Mouse (Mus musculus) right cerebral cortex, postnatal 36 days (tissue): ENCODE data around the gene Atp2b4.
A peak's percentile ranks its signal among the peaks of the same experiment; 100 is the strongest.

Experiments
- DNase-seq, 2 experiments: peaks; one replicate each; pipeline ENCODE4 v3.0.0; 2022; ENCODE audit warnings: low spot score in 2 of 2, mixed read lengths in 1 of 2

Atp2b4 gene

GRCm38 (mm10) chr1:133800948-133801393, at the start of gene Atp2b4:
Gene Atp2b4, minus strand, starts transcription at chr1:133801041.
- DNase-seq: peak; percentile 92 to 93

DNA sequence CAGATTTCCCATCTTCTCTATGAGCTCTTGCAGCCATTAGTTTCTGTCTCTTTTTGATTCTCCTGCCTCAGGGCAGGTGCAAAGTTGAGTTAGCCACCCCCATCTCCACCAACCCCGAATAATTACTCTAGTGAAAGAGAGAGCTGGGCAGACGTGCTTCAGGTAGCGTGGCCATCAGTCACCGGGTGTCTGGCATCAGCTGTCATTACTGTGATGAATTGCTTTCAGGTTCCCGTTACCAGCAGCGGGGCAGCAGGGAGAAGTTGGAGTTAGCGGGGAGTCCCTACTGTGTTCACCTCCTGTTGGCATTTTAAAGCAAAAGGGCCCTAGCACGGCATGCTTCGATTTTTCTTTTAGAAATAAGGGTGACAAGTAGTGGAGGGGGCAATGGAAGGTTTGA, 43.9 kb upstream of the Atp2b4 start:
- no peak for DNase-seq

- no peak for DNase-seq
Measured at GRCm38 (mm10) chr1:133843900-133844299, 43.1 kb upstream of the Atp2b4 start.

DNA sequence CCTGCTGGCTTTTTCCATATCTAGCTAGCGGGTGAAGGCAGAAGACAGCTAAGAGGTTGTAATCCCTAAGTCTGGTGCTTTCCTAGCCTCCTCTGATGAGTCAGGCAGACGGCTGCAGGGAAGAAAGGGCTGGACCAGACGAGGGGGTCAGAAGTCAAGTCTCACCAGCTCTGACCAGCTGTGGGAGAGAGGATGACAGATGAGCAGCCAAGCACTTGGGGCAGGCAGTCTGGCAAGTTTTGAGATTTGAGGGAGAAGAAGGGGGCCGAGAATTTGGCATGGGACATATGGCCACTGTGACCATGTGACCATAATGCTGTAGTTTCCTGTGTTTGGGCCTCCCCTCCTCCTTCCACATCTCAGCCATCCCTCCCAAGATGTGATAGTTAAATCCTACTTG, 42.5 kb upstream of the Atp2b4 start:
- no peak for DNase-seq

GRCm38 (mm10) chr1:133842074-133842725, 41.4 kb upstream of the Atp2b4 start:
- peak; percentile 77 to 83 for DNase-seq

DNA sequence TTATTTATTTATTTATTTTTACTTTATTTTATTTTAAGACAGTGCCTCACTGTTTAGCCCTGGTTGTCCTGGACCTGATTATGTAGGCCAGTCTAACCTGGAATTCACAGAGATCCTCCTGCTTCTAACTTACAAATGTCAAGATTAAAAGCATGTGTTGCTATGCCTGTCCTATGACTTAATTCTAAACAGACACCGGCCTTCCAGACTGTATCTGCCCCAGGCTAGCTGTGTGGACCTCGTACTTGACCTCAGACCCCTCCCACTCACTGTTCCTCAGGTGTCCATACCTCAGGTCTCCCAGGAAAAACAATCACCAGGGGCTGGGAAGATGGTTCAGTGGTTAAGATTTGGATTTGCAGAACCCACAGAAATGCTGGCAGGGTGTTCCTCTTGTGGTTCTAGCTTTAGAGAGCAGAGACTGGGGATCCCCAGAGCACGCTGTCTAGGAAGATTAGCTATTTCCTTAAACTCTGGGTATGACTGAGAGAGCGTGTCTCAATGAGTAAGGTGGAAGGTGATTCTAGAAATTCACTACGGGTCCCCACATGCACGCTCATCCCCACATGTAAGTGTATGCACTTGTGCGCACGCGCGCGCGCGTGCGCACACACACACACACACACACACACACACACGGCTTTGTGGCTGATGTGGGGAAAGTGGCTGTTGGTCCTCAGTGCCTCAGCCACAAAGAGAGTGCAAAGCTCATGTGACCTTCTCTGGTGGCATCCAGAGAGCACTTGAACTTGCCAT, 40.5 kb upstream of the Atp2b4 start:
- DNase-seq: no peak

GRCm38 (mm10) chr1:133840530-133840929, 39.7 kb upstream of the Atp2b4 start:
- no peak for DNase-seq

DNA sequence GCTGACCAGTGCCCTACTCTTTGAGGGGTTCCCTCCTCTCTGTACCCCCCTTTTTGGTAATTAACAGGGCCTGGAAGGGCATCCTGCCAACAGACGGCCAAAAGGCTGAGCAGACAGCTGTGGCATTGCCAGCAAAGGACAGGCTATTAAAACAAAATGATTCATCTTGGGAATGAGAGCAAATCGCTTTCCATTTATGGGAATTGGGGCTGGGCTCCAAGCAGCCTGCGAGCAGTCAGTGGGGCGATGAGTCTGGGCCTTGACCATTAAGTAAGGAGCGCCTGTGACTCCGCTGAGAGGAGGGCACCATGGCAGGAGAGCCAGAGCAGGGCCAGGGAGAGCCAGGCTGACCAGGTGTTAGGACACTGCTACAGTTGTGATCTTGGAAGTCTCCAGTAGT, 33.5 kb upstream of the Atp2b4 start:
- no peak for DNase-seq

DNA sequence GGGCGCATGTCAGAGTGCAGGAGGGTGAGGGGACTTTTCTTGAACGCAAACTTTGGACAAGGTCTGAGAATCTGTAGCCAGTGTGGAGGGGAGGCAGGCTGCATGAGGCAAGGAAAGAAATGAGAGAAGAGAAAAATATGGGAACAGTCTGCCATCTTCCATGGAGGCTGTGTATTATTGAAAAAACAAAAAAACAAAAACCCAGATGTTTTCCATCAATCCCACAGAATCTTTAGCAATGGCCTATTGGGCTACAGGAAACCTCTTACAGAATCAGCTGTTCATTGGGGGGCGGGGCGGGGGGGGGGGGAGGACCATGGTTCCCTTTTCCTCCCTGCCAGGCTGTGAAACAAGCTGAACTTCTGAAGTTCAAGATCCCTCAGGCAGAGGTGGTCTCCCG, 31.9 kb upstream of the Atp2b4 start:
- DNase-seq: no peak

GRCm38 (mm10) chr1:133826193-133826592, 25.4 kb upstream of the Atp2b4 start:
- DNase-seq: no peak

GRCm38 (mm10) chr1:133825543-133825942, 24.7 kb upstream of the Atp2b4 start:
- no peak for DNase-seq

- no peak for DNase-seq
Measured at GRCm38 (mm10) chr1:133825140-133825539, 24.3 kb upstream of the Atp2b4 start.

DNA sequence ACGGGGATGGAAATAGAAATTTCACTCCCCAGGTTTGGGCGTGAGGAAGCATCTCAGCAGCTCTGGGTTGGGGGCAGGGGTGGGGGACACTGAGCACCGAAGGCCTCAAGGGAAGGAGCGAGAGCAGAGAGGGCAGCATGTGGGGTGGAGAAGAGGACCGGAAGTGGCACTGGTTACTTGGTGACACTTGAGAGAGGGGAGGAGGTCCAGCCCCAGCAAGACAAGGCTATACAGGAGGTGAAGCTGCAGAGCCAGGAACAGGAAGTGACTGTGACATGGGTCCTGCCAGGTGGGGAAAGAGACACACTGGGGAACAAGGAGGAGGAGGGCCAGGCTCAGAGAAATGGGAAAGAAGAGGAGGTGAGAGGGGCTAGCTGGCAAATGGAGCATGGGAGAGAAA, 20.3 kb upstream of the Atp2b4 start:
- no peak for DNase-seq

DNA sequence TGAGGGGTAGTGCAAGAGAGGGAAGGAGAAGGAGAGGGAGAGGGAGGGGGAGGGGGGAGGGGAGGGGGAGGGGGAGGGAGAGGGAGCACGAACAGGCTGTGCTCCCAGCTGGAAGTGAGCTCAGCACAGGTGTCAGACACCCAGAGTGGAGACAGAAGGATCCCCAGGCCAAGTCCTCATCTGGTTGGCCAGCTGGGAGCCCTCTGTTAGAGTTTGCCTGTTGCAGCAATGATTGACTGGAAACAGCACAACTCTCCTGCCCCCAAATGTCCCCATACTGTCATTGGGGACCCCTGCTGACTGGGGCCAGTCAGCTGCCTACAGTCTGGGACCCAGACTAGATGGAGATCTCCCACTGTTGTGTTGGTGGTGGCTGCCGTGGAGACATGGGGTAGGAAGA, 19.3 kb upstream of the Atp2b4 start:
- no peak for DNase-seq

DNA sequence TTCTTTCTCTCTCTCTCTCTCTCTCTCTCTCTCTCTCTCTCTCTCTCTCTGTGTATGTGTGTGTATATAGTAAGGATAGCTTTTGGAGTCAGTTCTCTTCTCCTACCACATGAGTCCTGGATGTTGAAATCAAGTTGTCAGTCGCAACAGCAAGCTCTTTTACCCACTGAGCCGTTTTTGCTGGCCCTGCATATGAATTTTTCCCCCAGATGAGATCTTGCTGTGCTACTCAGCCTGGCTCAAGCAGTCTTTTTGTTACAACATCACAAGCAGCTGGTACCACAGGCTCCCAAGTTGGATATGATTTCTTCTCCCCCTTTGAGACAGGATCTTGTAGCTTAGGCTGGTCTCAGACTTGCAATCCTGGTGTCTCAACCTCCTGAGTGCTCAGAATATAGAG, 17.7 kb upstream of the Atp2b4 start:
- no peak for DNase-seq

DNA sequence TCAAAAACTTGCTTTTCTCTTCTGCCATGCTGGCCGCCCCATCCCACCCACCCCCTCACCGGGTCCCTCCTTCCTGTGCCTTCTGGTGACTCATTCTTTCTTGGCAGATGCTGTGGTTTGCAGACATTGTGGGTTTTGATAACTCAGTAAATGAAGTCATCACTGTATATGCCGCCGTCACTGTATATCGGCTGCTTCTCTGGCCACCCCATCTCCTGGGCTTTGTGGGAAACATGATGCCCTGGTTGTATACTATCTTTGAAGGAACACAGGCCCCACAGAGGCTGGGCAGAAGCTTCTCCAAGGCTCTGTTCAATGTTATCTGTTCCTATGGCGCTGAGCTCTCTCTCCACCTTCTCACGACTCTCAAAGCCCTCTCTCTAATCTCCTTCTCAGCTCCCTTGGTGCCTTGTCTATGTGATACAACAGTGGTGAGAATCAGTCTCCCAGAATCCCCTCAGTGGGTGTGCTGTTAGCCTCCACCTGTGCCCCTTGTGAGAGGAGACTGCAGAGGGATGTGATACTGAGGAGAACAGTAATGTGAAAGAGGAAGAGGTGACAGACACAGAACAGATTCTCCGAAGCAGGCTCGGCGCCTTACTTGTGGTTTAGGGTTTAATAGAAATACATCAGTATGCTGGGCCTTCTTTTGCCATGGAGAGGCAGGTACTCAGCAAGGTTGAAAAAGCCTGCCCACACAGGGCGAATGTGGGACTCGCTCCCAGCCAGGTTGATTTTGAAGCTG, 15.1 kb upstream of the Atp2b4 start:
- DNase-seq: no peak

- no peak for DNase-seq
Measured at GRCm38 (mm10) chr1:133809376-133809775, 8.5 kb upstream of the Atp2b4 start.

DNA sequence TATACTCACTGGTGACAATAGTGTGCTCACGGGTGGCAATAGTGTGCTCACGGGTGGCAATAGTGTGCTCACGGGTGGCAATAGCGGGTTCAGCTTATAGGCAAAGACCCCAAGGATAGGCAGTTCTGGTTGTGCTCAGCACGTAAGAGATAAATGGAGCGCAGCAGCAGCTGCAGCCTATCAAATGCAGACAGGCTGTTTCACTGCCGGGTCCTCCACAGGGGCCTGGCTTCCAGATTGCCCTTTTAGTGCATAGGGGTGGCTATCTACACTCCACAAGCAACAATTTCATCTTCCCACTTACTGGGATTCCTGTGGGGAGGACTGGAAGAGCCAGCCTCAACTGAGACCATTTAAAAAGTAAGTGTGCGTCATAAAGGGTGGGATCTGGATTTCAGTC, 7.2 kb upstream of the Atp2b4 start:
- DNase-seq: no peak

DNA sequence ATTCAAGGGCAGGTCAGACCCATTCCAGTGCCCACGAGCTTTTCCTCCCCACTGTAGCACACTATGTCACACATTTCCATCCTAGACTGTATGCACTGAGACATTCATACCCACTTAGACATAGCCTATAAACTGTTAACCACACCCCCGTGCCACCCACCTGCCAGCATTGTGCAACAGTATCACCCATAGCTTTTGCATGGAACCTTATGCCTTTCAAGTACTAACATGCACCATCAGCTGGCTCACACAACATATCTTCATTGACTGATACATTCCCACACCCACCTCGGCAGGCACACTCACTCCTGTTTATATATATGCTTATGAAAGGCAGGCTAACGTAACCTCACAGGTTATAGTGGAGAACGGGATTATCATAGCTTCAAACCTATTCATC, 902 bp upstream of the Atp2b4 start:
- no peak for DNase-seq

- DNase-seq: no peak
Measured at GRCm38 (mm10) chr1:133800512-133800911, 329 bp downstream of the Atp2b4 start.

- peak in 1 of 2 experiments; percentile 23 for DNase-seq
Measured at GRCm38 (mm10) chr1:133799686-133800445, 975 bp downstream of the Atp2b4 start.
